Mouse (Mus musculus): ENCODE data around the gene Rab3a. TPM values are rescaled to one million over a fixed set of nuclear protein-coding genes. Genes with fewer than 3 reads are reported as not detected.

Gene Rab3a
- total RNA-seq, 1 experiment from 2014 or later: 65.2 TPM

GRCm38 (mm10) chr8:70742176-70742575 lies 12.3 kb upstream of the Rab3a start:
- no peak for DNase-seq

- no peak for DNase-seq
Observed at GRCm38 (mm10) chr8:70742981-70743655, 11.4 kb upstream of the Rab3a start.

- peak; percentile 72 for DNase-seq
Observed at GRCm38 (mm10) chr8:70743656-70744590, 10.6 kb upstream of the Rab3a start.

- no peak for DNase-seq
Observed at GRCm38 (mm10) chr8:70744806-70745205, 9.7 kb upstream of the Rab3a start.

GRCm38 (mm10) chr8:70745691-70746220 lies 8.7 kb upstream of the Rab3a start:
- DNase-seq: no peak

- DNase-seq: no peak
Observed at GRCm38 (mm10) chr8:70746676-70747075, 7.8 kb upstream of the Rab3a start.

GRCm38 (mm10) chr8:70747211-70747890 lies 7.1 kb upstream of the Rab3a start:
- no peak for DNase-seq

- DNase-seq: no peak
Observed at GRCm38 (mm10) chr8:70748246-70749096, 6.0 kb upstream of the Rab3a start.

- DNase-seq: no peak
Observed at GRCm38 (mm10) chr8:70749097-70749674, 5.3 kb upstream of the Rab3a start.

- DNase-seq: no peak
Observed at GRCm38 (mm10) chr8:70750128-70750680, 4.3 kb upstream of the Rab3a start.

- peak; percentile 83 for DNase-seq
Observed at GRCm38 (mm10) chr8:70752000-70752764, 2.3 kb upstream of the Rab3a start.

GRCm38 (mm10) chr8:70753151-70753550 lies 1.3 kb upstream of the Rab3a start:
- DNase-seq: peak; percentile 79

- peak; percentile 66 for DNase-seq
Observed at GRCm38 (mm10) chr8:70754871-70755660, 587 bp downstream of the Rab3a start.

- no peak for DNase-seq
Observed at GRCm38 (mm10) chr8:70755661-70756475, 1.4 kb downstream of the Rab3a start.

GRCm38 (mm10) chr8:70756476-70757040 lies 2.1 kb downstream of the Rab3a start:
- no peak for DNase-seq

GRCm38 (mm10) chr8:70757523-70758307 lies 3.2 kb downstream of the Rab3a start:
- no peak for DNase-seq

- no peak for DNase-seq
Observed at GRCm38 (mm10) chr8:70758308-70758615, 3.8 kb downstream of the Rab3a start.
